In genomic region chr10:99164871-99165477, GRCm38 (mm10) we compare ENCODE assay signal across 9 mouse cellular contexts. TPM values are rescaled to one million over a fixed set of nuclear protein-coding genes. Genes with fewer than 3 reads are reported as not detected.
A peak's percentile ranks its signal among the peaks of the same experiment; 100 is the strongest.
DNase-seq lines count a peak whose midpoint lies in the region; ATAC-seq lines count a peak whose summit lies in the region.
"Had no signal": no experiment of that assay in that cellular context is flagged by ENCODE, and none has a peak within 500 bp of the region (broad histone marks: within the 10 kb centered on the region; RNA-seq: fewer than 3 reads in every experiment).

No protein-coding gene starts in this region.

- peak overlapping the region; percentile 59 for H3K27ac ChIP-seq in heart, embryonic 16.5 days (ENCODE audit: low read length)

- H3K9me3 ChIP-seq in heart, embryonic 16.5 days (replicated peaks; ENCODE audit: control insufficient read depth, low read length): no peaks in the 10 kb centered on the region

- peak overlapping the region; percentile 45; the same call in 1 of the 2 replicates for H3K4me2 ChIP-seq in heart, embryonic 16.5 days (ENCODE audit: low read depth, low read length)

- no peak overlapping the region for H3K4me3 ChIP-seq in heart, embryonic 16.5 days (ENCODE audit: low read length)

- ATAC-seq in common myeloid progenitor, adult 5-6 weeks (replicated peaks; ENCODE audit: low read depth, poor library complexity, severe bottlenecking): peak; percentile 37; the same call in 1 of the 2 replicates
- ATAC-seq in heart, embryonic 16.5 days (replicated peaks; ENCODE audit: extremely low read depth, insufficient read depth, low FRiP score): no peak

- peaks cover 3% of the 10 kb centered on the region; the same call in 1 of the 2 replicates for H3K36me3 ChIP-seq in heart, embryonic 16.5 days (ENCODE audit: control insufficient read depth, insufficient read depth)

- 0 out of 2 replicates have a peak overlapping the region, but pooled peaks have one; percentile 27 for H3K9ac ChIP-seq in heart, embryonic 16.5 days (ENCODE audit: low read length)

- peaks cover 15% of the 10 kb centered on the region for H3K4me1 ChIP-seq in heart, embryonic 16.5 days (ENCODE audit: control insufficient read depth, insufficient read depth, low read length)

- H3K27me3 ChIP-seq in heart, embryonic 16.5 days (ENCODE audit: control insufficient read depth, insufficient read depth, low read length): no peaks in the 10 kb centered on the region

- DNase-seq in right cerebral cortex, adult 2 months (ENCODE audit: low spot score in 2 of 2): peak; percentile 32 to 43
- DNase-seq in right cerebral cortex, postnatal 25 days: no peak
- DNase-seq in kidney, postnatal 36 days: peak; percentile 67 to 69
- DNase-seq in mesoderm, embryonic 11.5 days (ENCODE audit: low read depth, low spot score): peak; percentile 65
- DNase-seq in telencephalon, adult 2 months (ENCODE audit: low read depth, low spot score): peak; percentile 65
- DNase-seq in testis, postnatal 14 days (ENCODE audit: low spot score): no peak

- WGBS in heart, embryonic 16.5 days: 35% methylated on average over 13 of the region's 13 CpGs

RNA-seq across cellular contexts. Expression of gene Phxr2, which starts 38.8 kb away (rescaled TPM):
- total RNA-seq in common myeloid progenitor, adult 5-6 weeks (2017): not detected in 2 replicates
- polyA plus RNA-seq in heart, embryonic 16.5 days (2015; fragmentation: Nextera tagmentation; extraction: Ambion mirVana): not detected in 2 replicates
- total RNA-seq: left cerebral cortex, postnatal 25 days had no signal

RNA-seq across cellular contexts. Expression of gene Galnt4, which starts 57.0 kb away (rescaled TPM):
- 9.2 and 9.6 TPM in 2 replicates for total RNA-seq in common myeloid progenitor, adult 5-6 weeks (2017)
- 5.6 and 6.1 TPM in 2 replicates for polyA plus RNA-seq in heart, embryonic 16.5 days (2015; fragmentation: Nextera tagmentation; extraction: Ambion mirVana)

RNA-seq across cellular contexts. Expression of gene Poc1b, which starts 58.1 kb away (rescaled TPM):
- 20.3 and 22.9 TPM in 2 replicates for total RNA-seq in common myeloid progenitor, adult 5-6 weeks (2017)
- 8.1 and 10.0 TPM in 2 replicates for polyA plus RNA-seq in heart, embryonic 16.5 days (2015; fragmentation: Nextera tagmentation; extraction: Ambion mirVana)

Comparison
In these comparisons a context has a peak if more than half of its experiments do, and no peak if none do; other contexts are left out.
1. DNase-seq: peak in right cerebral cortex, adult 2 months (2 of 2), kidney, postnatal 36 days (2 of 2), mesoderm, embryonic 11.5 days (single experiment) and telencephalon, adult 2 months (single experiment); none in right cerebral cortex, postnatal 25 days (single experiment) and testis, postnatal 14 days (single experiment).